Mouse (Mus musculus) midbrain, embryonic 16.5 days (tissue): ENCODE results near the gene Efna4. TPM values are rescaled to one million over a fixed set of nuclear protein-coding genes. Genes with fewer than 3 reads are reported as not detected.

Source experiments
- ATAC-seq: fragments of 200-750 bp; cut with Nextera tagmentation; 2 replicates; pipeline ENCODE4 v1.8.0; 2017; ENCODE audit warnings: moderate TSS enrichment
- H3K27ac ChIP-seq: fragments of 300-500 bp; sonication (generic); 2 replicates; pipeline ENCODE4 v1.5.1; 2014; ENCODE audit warnings: mild to moderate bottlenecking, low read length, mixed read lengths
- H3K27me3 ChIP-seq: fragments of 300-500 bp; sonication (generic); 2 replicates; pipeline ENCODE4 v1.6.1; 2014; ENCODE audit warnings: low read depth, low read length, mixed read lengths; ENCODE audit not compliant: control insufficient read depth, insufficient read depth
- H3K36me3 ChIP-seq: fragments of 300-500 bp; sonication (generic); 2 replicates; pipeline ENCODE4 v1.6.1; 2014; ENCODE audit warnings: mild to moderate bottlenecking, low read length, moderate library complexity, mixed read lengths; ENCODE audit not compliant: control insufficient read depth, insufficient read depth
- H3K4me1 ChIP-seq: fragments of 300-500 bp; sonication (generic); 2 replicates; pipeline ENCODE4 v1.6.1; 2014; ENCODE audit warnings: mild to moderate bottlenecking, low read length, mixed read lengths; ENCODE audit not compliant: control insufficient read depth, insufficient read depth
- H3K4me2 ChIP-seq: fragments of 300-500 bp; sonication (generic); 2 replicates; pipeline ENCODE4 v1.6.1; 2014; ENCODE audit warnings: mild to moderate bottlenecking, low read length, mixed read lengths
- H3K4me3 ChIP-seq: fragments of 300-500 bp; sonication (generic); 2 replicates; pipeline ENCODE4 v1.5.1; 2014; ENCODE audit warnings: low read depth, mild to moderate bottlenecking, low read length, moderate library complexity, mixed read lengths
- H3K9ac ChIP-seq: fragments of 300-500 bp; sonication (generic); 2 replicates; pipeline ENCODE4 v1.6.1; 2014; ENCODE audit warnings: low read depth, low read length, mixed read lengths
- H3K9me3 ChIP-seq: fragments of 300-500 bp; sonication (generic); replicated peaks from 2 replicates; pipeline ENCODE4 v1.6.1; 2014; ENCODE audit warnings: mild to moderate bottlenecking, low read length, mixed read lengths; ENCODE audit not compliant: control insufficient read depth, poor library complexity, severe bottlenecking
- WGBS: fragments of 180-500 bp; shearing (Covaris S2); extraction: QIAGEN DNeasy Blood & Tissue Kit; methylation state at CpG from one replicate; pipeline ENCODE4 v1.1.7; 2014; 5-methylcytosine and 5-hydroxymethylcytosine counted together
- polyA plus RNA-seq: library from polyadenylated mRNA; unstranded; fragments of >200 nt; fragmentation: Nextera tagmentation; extraction: Ambion mirVana; gene quantifications from 2 replicates; pipeline ENCODE4 v1.2.1, GENCODE M21; 2015

Efna4 gene
- polyA plus RNA-seq, 1 experiment from 2014 or later, result 3.7 TPM

GRCm38 (mm10) chr3:89295685-89296230 lies 42.1 kb downstream of the Efna4 start:
- Histone ChIP-seq H3K27ac (no peak overlapping the region), H3K4me1 (peaks cover 8% of the 10 kb centered on the region; the same call in 1 of the 2 replicates), H3K9me3 (no peaks in the 10 kb centered on the region), H3K9ac (no peak overlapping the region), H3K4me3 (no peak overlapping the region), H3K36me3 (no peaks in the 10 kb centered on the region), H3K4me2 (no peak overlapping the region), H3K27me3 (peaks cover 3% of the 10 kb centered on the region; the same call in 1 of the 2 replicates)
- ATAC-seq, result no peak
- 77% methylated on average over 8 of the region's 8 CpGs for WGBS

GRCm38 (mm10) chr3:89294195-89294594 lies 43.6 kb downstream of the Efna4 start:
- Histone ChIP-seq H3K27ac (no peak overlapping the region), H3K4me3 (no peak overlapping the region), H3K4me1 (no peaks in the 10 kb centered on the region), H3K9me3 (no peaks in the 10 kb centered on the region), H3K27me3 (no peaks in the 10 kb centered on the region), H3K4me2 (no peak overlapping the region), H3K36me3 (no peaks in the 10 kb centered on the region), H3K9ac (no peak overlapping the region)
- ATAC-seq, result no peak
- whole genome bisulfite sequencing, result 76% methylated on average over 5 of the region's 5 CpGs

GRCm38 (mm10) chr3:89293247-89293918 lies 44.4 kb downstream of the Efna4 start:
- H3K36me3 ChIP-seq, result no peaks in the 10 kb centered on the region

GRCm38 (mm10) chr3:89292303-89292702 lies 45.5 kb downstream of the Efna4 start:
- Histone ChIP-seq H3K9ac (no peak overlapping the region), H3K4me1 (no peaks in the 10 kb centered on the region), H3K4me2 (no peak overlapping the region), H3K27me3 (no peaks in the 10 kb centered on the region), H3K9me3 (no peaks in the 10 kb centered on the region), H3K4me3 (no peak overlapping the region), H3K36me3 (no peaks in the 10 kb centered on the region), H3K27ac (no peak overlapping the region)
- 64% methylated on average over 5 of the region's 5 CpGs for whole genome bisulfite sequencing
- no peak for ATAC-seq

More at GRCm38 (mm10) chr3:89293247-89293918, 44.4 kb downstream of the Efna4 start:
- Histone ChIP-seq H3K4me3 (no peak overlapping the region), H3K4me1 (no peaks in the 10 kb centered on the region), H3K27me3 (no peaks in the 10 kb centered on the region), H3K27ac (no peak overlapping the region), H3K4me2 (no peak overlapping the region), H3K9me3 (no peaks in the 10 kb centered on the region), H3K9ac (no peak overlapping the region)
- no peak for ATAC-seq
- 93% methylated on average over 11 of the region's 11 CpGs for WGBS

- no peaks in the 10 kb centered on the region for H3K9me3 ChIP-seq
Measured at GRCm38 (mm10) chr3:89291874-89292273, 46.0 kb downstream of the Efna4 start.

GRCm38 (mm10) chr3:89288503-89288928 lies 49.3 kb downstream of the Efna4 start:
- no peaks in the 10 kb centered on the region for H3K9me3 ChIP-seq
- H3K27me3 ChIP-seq, result no peaks in the 10 kb centered on the region
- ATAC-seq, result no peak
- H3K36me3 ChIP-seq, result no peaks in the 10 kb centered on the region
- H3K4me3 ChIP-seq, result no peak overlapping the region
- 62% methylated on average over 7 of the region's 7 CpGs for WGBS
- H3K27ac ChIP-seq, result no peak overlapping the region
- no peaks in the 10 kb centered on the region for H3K4me1 ChIP-seq
- no peak overlapping the region for H3K9ac ChIP-seq
- no peak overlapping the region for H3K4me2 ChIP-seq

More at GRCm38 (mm10) chr3:89291874-89292273, 46.0 kb downstream of the Efna4 start:
- H3K27ac ChIP-seq, result no peak overlapping the region
- H3K9ac ChIP-seq, result no peak overlapping the region
- H3K4me2 ChIP-seq, result no peak overlapping the region
- 80% methylated on average over 10 of the region's 10 CpGs for WGBS
- H3K4me3 ChIP-seq, result no peak overlapping the region
- H3K36me3 ChIP-seq, result no peaks in the 10 kb centered on the region
- ATAC-seq, result no peak
- H3K27me3 ChIP-seq, result no peaks in the 10 kb centered on the region
- H3K4me1 ChIP-seq, result no peaks in the 10 kb centered on the region

- no peak for ATAC-seq
- Histone ChIP-seq H3K36me3 (no peaks in the 10 kb centered on the region), H3K27ac (no peak overlapping the region), H3K4me1 (no peaks in the 10 kb centered on the region), H3K4me3 (no peak overlapping the region), H3K9me3 (no peaks in the 10 kb centered on the region), H3K4me2 (no peak overlapping the region), H3K27me3 (no peaks in the 10 kb centered on the region), H3K9ac (no peak overlapping the region)
- 55% methylated on average over 5 of the region's 5 CpGs for WGBS
Measured at GRCm38 (mm10) chr3:89287286-89287685, 50.5 kb downstream of the Efna4 start.

- 47% methylated on average over 2 of the region's 2 CpGs for WGBS
- Histone ChIP-seq H3K4me1 (peaks cover 7% of the 10 kb centered on the region), H3K4me2 (no peak overlapping the region), H3K27me3 (0 out of 2 replicates have a peak, but pooled peaks cover 4% of the 10 kb centered on the region), H3K9me3 (no peaks in the 10 kb centered on the region), H3K27ac (no peak overlapping the region), H3K36me3 (no peaks in the 10 kb centered on the region), H3K4me3 (no peak overlapping the region), H3K9ac (no peak overlapping the region)
- ATAC-seq, result no peak
Measured at GRCm38 (mm10) chr3:89285526-89285925, 52.3 kb downstream of the Efna4 start.

- Histone ChIP-seq H3K27ac (no peak overlapping the region), H3K4me3 (no peak overlapping the region), H3K27me3 (0 out of 2 replicates have a peak, but pooled peaks cover 4% of the 10 kb centered on the region), H3K36me3 (no peaks in the 10 kb centered on the region), H3K9ac (no peak overlapping the region), H3K9me3 (no peaks in the 10 kb centered on the region), H3K4me1 (peaks cover 19% of the 10 kb centered on the region), H3K4me2 (no peak overlapping the region)
- ATAC-seq, result no peak
- 94% methylated on average over 3 of the region's 3 CpGs for WGBS
Measured at GRCm38 (mm10) chr3:89284261-89284660, 53.6 kb downstream of the Efna4 start.
